Mouse (Mus musculus): ENCODE results near the gene A2ml1.
A peak's percentile ranks its signal among the peaks of the same experiment; 100 is the strongest.
"Not testable (repeated sequence)": the region's sequence is repeated elsewhere in the genome, so short reads cannot be mapped to it uniquely, and the experiment has no call there.

A2ml1 gene

GRCm38 (mm10) chr6:128581508-128581907 lies at the start of gene A2ml1:
TSS of gene A2ml1 (minus strand) at chr6:128581608.
- no peak for DNase-seq (ENCODE audit: low spot score)

- DNase-seq (ENCODE audit: low spot score): peak; percentile 26
Measured at GRCm38 (mm10) chr6:128629771-128630739, 48.6 kb upstream of the A2ml1 start.

DNA sequence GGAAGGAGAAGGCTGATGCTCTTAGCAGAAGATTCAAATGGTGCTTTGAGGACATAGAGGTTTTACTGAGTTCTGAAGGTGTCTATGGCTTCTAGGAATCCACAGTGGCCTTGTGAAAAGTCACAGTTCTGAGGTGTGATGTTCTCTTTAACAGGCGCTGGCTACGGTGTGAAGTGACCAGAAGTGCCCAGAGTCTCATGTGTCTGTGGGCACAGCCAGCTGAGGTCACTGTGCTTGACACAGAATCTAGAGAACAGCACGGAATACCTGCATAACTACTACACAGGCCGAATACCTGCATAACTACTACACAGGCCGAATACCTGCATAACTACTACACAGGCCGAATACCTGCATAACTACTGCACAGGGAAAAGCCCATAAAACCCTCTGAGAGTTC lies 43.8 kb upstream of the A2ml1 start:
- DNase-seq (ENCODE audit: low spot score): not testable (repeated sequence)

DNA sequence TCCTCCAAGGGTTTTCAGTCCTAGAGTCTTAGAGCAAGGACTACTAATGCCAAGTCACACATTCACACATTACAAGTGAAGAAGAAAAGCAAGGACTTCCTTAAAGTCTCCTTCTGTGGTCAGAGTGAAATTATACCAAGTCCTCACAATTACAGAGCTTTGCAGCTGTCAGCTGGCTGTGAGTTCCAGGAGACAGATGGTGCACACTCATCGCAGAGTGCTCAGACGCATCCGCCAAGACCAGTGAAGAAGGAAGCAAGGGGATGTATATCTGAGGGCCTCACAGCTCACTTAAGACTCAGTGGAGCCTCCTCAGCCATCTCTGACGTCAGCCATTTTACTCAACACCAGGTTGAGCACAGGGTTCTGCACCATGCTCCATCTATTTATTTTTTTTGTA lies 43.0 kb upstream of the A2ml1 start:
- no peak for DNase-seq (ENCODE audit: low spot score)

DNA sequence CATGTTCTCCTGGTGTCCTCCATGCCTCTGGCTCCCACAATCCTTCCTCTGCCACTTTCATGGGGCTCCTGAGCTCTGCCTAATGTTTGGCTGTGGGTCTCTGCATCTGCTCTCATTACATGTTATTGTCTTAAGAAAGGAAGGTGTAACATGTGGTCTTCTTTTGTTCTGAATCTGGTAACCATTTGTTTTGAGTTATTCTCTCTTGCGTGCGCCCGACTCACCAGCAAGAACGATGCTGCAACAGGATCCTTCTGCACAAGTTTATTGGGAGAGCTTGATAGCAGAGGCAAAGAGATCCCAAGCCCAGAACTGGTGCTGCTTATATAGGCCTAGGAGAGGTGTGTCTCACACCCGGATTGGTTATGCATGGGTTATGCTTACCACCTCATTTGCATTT lies 42.0 kb upstream of the A2ml1 start, which contains the start of gene Klrb1a:
TSS of gene Klrb1a (minus strand) at position 101 of the 400 bp plus-strand sequence.
- DNase-seq (ENCODE audit: low spot score): not testable (repeated sequence)

DNA sequence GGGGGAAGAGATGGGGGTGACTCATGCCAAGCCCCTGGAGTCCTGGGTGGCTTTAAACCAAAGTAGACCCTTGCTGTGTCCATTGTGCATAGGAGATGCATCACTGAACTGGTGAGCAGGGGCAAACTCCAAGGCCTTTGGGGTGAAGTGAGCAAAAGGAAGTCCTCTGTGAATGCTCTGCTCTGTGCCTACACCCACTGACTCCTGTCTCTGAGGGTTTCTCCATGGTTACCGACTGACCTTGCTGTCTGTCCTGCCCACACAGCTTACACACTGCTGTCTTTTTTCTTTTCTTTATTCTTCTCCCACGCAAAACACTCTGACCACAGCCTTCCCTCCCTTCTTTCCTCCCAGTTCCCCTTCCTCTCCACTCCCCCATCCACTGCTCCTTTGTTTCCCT lies 41.3 kb upstream of the A2ml1 start:
- no peak for DNase-seq (ENCODE audit: low spot score)

DNA sequence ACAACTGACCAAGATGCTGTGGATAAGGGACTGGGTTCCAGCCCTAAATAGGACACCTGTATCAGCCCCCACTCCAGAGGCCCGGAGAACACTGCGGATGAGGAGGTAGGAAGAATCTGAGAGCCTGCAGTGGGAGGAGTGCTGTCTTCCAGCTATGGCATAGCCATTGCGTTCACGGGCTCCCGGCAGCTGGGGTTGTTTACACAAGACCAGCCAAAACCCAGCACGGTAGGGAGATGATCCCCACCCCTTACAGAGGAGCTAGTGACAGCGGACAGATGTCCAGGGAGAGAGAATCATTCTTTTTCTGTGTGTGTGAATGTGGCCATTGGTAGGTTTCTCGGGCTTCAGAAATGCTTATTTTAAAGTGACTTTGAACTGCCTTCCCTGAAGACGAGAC lies 24.9 kb upstream of the A2ml1 start:
- no peak for DNase-seq (ENCODE audit: low spot score)

DNA sequence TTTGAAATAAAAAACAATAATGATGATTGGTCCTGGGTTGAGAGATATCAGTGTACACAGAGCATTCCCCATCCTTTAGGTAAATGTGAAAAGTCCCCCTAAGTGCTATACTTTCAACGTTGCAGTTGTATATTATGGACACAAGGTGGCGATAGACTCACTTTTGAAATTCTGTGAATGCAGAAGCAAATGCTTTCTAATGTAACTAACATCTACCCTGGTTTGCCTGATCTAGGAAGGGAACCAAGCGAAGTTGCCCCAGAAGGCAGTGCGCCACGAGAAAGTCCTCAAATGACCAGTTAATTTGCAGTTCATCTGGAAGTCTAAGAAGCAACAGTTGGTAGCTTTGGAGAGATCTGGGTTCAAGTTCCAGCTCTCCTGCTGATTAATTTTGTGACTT lies 23.1 kb upstream of the A2ml1 start:
- peak; percentile 35 for DNase-seq (ENCODE audit: low spot score)

DNA sequence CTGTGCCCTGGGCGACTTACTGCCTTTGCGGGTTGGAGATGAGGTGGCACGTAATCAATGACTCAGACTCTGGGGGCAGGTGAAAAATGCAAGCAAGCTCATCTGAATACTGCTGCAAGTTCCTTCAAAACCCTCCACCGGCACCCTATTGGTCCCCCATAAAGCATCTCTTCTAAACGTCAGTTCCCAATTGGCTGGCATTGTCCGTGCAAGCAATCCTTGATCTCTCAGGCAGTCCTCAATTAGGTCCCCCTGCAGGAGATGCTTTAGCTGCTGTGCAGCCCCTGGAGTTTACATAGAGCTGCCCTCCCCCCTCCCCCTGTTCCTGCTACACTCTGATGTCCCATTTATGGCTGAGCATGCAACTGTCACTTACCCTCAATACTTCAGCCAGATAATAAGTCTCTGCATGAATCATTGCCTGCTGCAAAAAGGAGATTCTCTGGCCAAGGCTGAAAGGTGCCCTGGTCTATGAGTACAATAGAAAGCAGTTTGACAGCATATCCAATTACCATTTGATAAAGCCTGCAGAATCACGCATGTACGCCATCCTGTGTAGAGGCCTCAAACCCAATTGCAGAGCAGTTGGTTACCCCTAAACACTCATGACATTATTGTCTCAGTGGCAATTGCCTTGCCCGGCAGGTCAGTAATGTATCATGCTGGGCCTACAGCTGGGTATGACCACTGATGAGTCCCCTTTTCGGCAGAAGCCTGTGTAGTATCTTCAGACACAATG lies 21.2 kb upstream of the A2ml1 start:
- DNase-seq (ENCODE audit: low spot score): no peak

DNA sequence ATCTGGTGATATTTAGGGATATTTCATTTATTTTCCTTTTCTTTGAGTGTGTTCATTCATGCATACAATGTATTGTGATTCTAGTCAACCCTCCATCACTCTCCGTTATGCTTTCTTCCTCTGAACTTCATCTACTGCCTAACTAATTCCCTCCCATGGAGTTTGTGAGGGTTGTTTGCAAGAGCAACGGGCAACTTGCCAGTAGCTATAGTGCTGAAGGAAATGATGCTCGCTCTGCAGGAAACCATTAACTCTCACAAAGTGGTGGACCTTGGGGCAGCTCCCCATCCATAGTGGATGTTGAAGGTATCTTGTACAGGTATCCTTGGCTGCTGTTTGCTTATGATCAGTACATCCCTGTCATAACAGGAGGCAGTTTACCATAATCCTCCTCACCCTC lies 20.6 kb upstream of the A2ml1 start:
- no peak for DNase-seq (ENCODE audit: low spot score)

GRCm38 (mm10) chr6:128599555-128599954 lies 18.1 kb upstream of the A2ml1 start:
- DNase-seq (ENCODE audit: low spot score): no peak

GRCm38 (mm10) chr6:128598256-128599047 lies 17.0 kb upstream of the A2ml1 start:
- DNase-seq (ENCODE audit: low spot score): no peak

DNA sequence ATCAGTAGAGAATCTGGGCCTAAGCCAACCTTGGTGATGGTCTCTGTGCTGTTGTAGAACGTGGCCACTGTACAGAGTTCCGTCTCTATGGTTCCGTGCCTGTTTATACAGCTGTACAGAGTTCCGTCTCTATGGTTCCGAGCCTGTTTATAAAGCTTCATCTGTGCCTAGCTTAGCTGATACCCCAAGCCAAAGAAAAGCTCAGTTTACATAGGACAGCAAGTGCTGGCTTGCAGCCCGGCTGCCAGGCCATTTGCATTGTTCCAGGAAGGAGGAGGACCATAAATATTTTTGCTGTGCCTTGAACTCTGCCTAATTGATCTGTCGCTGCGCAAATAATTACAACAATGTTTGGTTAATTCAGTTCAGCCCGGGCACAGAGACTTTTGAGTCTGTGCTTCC lies 15.7 kb upstream of the A2ml1 start:
- peak; percentile 71 for DNase-seq (ENCODE audit: low spot score)

DNA sequence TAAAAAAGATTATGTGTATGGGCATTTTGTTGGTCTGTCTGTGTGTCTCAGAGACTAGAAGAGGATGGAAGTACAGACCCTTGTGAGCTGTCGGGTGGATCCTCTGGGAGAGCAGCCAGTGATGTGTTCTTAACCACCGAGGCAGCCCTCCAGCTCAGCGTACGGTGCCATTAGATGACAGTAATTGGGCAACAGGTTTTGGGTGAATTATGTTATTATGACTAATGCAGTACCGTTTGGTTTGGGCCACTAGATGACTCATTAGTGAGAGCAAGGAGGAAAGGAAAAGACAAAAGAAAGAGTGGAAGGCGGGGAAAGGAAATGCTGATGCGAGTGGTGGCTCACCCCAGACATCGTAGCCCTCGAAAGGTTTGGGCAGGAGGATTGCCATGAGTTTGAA lies 13.2 kb upstream of the A2ml1 start:
- DNase-seq (ENCODE audit: low spot score): no peak

GRCm38 (mm10) chr6:128589426-128589825 lies 8.0 kb upstream of the A2ml1 start:
- DNase-seq (ENCODE audit: low spot score): no peak

DNA sequence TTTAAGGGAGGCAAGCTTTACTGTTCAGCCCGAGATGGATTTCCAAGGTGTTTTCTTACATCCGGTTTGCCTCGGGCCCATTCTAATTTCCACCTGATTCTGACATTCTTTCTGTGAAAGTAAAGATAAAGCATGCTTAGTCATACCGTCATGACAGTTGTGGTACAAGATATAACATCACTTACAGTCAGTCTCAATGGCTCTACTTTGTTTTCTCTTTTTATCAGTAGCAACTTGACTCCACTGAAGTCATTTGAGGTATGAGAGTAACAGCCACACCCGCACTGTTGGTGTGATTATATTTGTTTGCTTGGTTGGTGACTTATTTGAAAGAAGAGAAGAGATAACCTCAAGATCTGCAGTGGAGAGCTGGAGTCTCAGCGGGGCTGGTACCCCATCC lies 6.2 kb upstream of the A2ml1 start:
- DNase-seq (ENCODE audit: low spot score): no peak

DNA sequence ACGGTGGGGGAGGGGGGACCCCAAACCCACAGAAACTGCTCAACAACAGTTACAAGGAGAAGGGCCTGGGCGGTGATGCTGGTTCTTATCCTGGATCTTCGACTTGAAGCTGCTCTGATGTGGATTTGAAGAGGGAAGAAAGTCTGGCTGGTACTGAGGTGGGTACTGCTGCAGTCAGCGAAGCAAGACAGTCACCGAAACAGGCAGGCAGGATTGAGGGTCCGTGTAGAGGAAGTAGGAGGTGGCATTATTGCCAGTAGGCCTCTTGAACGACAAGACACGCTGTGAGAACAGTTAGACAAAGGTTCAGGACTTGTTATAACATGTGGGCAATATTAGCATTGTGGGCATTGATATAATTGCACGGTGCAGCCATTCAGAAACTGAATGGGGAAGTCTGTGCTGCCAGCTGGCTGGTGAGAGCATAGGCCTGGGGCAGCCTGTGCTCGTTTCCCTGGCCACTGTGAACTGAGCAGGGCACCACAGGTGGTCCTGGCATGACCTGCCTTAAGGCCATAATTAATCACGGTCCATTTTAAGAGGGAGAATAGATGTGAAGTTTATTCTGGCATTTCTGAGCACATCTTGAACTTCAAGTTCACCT lies 4.3 kb upstream of the A2ml1 start:
- DNase-seq (ENCODE audit: low spot score): no peak

DNA sequence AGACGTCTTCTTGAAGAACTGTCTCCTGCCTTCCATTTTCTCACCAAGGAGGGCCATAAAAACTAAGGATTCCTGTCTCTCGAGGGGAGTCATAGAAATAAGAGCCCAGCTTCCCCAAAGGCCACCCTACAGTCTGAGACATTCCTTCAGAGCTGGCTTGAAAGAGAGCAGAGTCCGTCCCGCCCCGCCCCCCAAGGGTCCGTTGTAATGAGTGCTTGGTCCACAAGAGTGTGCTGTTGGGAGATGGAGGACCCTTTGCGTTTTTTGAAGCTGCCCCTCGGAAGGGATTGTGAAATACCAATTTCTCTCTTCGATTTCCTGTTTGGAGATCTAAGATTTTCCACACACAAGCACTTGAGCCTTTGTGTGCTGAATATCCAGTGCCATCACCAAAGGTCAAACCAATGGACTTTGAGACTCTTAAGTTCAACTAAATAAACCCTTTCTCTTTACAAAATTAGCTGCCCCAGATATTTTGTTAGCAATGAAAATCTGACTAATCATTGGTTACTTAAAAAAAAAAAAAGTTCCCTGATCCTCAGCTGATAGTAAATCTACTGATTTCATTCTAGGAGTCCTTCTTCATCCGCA lies 2.8 kb upstream of the A2ml1 start:
- no peak for DNase-seq (ENCODE audit: low spot score)

GRCm38 (mm10) chr6:128577301-128577700 lies 4.1 kb downstream of the A2ml1 start:
- DNase-seq (ENCODE audit: low spot score): no peak

- no peak for DNase-seq (ENCODE audit: low spot score)
Measured at GRCm38 (mm10) chr6:128566589-128566988, 14.8 kb downstream of the A2ml1 start.

DNA sequence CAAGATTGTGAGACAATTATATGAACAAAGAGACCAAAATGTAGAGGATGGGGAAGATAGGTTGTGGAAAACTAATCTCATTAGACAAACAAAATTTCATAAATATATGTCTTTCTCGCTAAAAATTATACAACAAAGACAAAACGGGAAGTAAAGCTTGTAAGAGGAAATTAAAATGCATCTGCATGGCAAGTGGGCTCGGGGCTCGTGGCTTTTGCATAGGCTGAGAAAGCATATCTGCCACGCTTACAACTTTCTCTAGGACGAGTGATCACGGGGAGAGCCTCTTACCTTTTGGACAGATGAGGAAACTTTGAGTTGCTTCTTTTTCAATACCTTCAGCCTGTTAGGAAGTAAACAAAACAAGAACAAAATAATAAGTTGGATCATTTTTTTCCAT lies 27.4 kb downstream of the A2ml1 start:
- no peak for DNase-seq (ENCODE audit: low spot score)
